Mouse (Mus musculus) liver, embryonic 14.5 days (tissue): ENCODE results near the gene Pik3ap1. TPM values are rescaled to one million over a fixed set of nuclear protein-coding genes. Genes with fewer than 3 reads are reported as not detected.

Experiments used
- ATAC-seq: fragments of 200-750 bp; cut with Nextera tagmentation; 2 replicates; pipeline ENCODE4 v1.8.0; 2017; ENCODE audit warnings: moderate number of reproducible peaks, mild to moderate bottlenecking, moderate library complexity; ENCODE audit not compliant: insufficient read depth
- DNase-seq, 3 experiments: peaks; one replicate each; pipeline ENCODE4 v3.0.0-alpha.2; 2012 to 2013; ENCODE audit warnings: low read depth in 3 of 3, low spot score in 3 of 3
- H3K27ac ChIP-seq: fragments of 300-500 bp; sonication (generic); 2 replicates; pipeline ENCODE4 v1.5.1; 2014; ENCODE audit warnings: moderate library complexity, mild to moderate bottlenecking, control low read depth, inconsistent platforms
- H3K27me3 ChIP-seq: fragments of 300-500 bp; sonication (generic); 2 replicates; pipeline ENCODE4 v1.6.1; 2014; ENCODE audit warnings: mild to moderate bottlenecking, low read length, moderate library complexity; ENCODE audit not compliant: control insufficient read depth, insufficient read depth
- H3K36me3 ChIP-seq: fragments of 300-500 bp; sonication (generic); replicated peaks from 2 replicates; pipeline ENCODE4 v1.6.1; 2014; ENCODE audit warnings: low read depth; ENCODE audit not compliant: control insufficient read depth, insufficient read depth
- H3K4me1 ChIP-seq, 2 experiments: fragments of 200-500 bp in 1 of 2; fragments of 300-500 bp in 1 of 2; sonication (generic) in 1 of 2; replicated peaks; 2 replicates each; pipeline ENCODE4 v1.6.1; 2012 to 2014; ENCODE audit warnings: antibody characterized with exemption in 1 of 2, inconsistent platforms in 1 of 2, low read length in 1 of 2; ENCODE audit not compliant: control insufficient read depth in 2 of 2, insufficient read depth in 2 of 2
- H3K4me2 ChIP-seq: fragments of 300-500 bp; sonication (generic); 2 replicates; pipeline ENCODE4 v1.6.1; 2014; ENCODE audit warnings: low read depth, mild to moderate bottlenecking, control low read depth, moderate library complexity
- H3K4me3 ChIP-seq, 2 experiments: fragments of 200-500 bp in 1 of 2; fragments of 300-500 bp in 1 of 2; sonication (generic) in 1 of 2; 2 replicates each; pipeline ENCODE4 v1.5.1; 2012 to 2014; ENCODE audit warnings: low read depth in 2 of 2, low read length in 2 of 2, mild to moderate bottlenecking in 2 of 2, control low read depth in 1 of 2, inconsistent platforms in 1 of 2, moderate library complexity in 1 of 2; ENCODE audit not compliant: insufficient read depth in 1 of 2
- H3K9ac ChIP-seq: fragments of 300-500 bp; sonication (generic); replicated peaks from 2 replicates; pipeline ENCODE4 v1.6.1; 2014; ENCODE audit warnings: mild to moderate bottlenecking, control low read depth, moderate library complexity
- H3K9me3 ChIP-seq: fragments of 300-500 bp; sonication (generic); 2 replicates; pipeline ENCODE4 v1.6.1; 2016; ENCODE audit warnings: low read length, mixed read lengths; ENCODE audit not compliant: control insufficient read depth
- CTCF ChIP-seq: IDR thresholded peaks from 2 replicates; pipeline ENCODE4 v1.5.1; 2016; ENCODE audit warnings: antibody characterized with exemption, low read depth, control low read depth
- EP300 ChIP-seq: IDR thresholded peaks from 2 replicates; pipeline ENCODE4 v1.6.1; 2016; ENCODE audit warnings: antibody characterized with exemption, low read depth
- WGBS: fragments of 180-500 bp; shearing (Covaris S2); extraction: QIAGEN DNeasy Blood & Tissue Kit; methylation state at CpG from one replicate; pipeline ENCODE4 v1.1.7; 2014; ENCODE audit not compliant: insufficient replicate concordance; 5-methylcytosine and 5-hydroxymethylcytosine counted together
- polyA plus RNA-seq, 2 experiments: library from polyadenylated mRNA; depleted of rRNA in 1 of 2; stranded (reverse) in 1 of 2; unstranded in 1 of 2; fragments of >200 nt; fragmentation: Nextera tagmentation in 1 of 2; extraction: Ambion mirVana in 1 of 2; gene quantifications; 2 replicates each; pipeline versions ENCODE4 v1.2.1 to v1.2.3; 2012 to 2014

Pik3ap1 gene
- polyA plus RNA-seq, 2 experiments: 3.8 to 4.9 TPM

DNA sequence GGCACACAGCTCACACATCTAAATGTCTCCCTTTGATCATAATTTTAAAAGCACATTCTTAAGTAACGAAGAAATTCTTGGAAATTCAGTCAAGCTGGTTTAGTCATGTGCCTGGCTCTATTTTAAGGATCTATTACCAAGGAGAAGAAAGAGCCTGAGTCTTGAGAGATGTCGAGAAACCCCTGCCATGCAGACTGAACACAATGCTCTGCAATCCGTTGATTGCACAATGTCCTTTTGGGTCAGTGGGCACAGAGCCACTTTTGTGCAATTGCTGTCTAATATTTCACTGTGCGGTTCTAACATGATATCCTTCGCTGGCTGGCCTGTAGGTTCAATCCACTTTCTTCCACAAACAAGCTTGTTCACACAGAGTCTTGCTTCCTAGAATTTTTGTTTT lies 33.1 kb upstream of the Pik3ap1 start:
- Histone ChIP-seq H3K27ac (no peak overlapping the region), H3K4me1 (no peaks in the 10 kb centered on the region), H3K36me3 (no peaks in the 10 kb centered on the region), H3K4me2 (no peak overlapping the region), H3K9ac (no peak overlapping the region), H3K9me3 (no peaks in the 10 kb centered on the region), H3K27me3 (no peaks in the 10 kb centered on the region), H3K4me3 (no peak overlapping the region)
- DNase-seq: no peak
- WGBS: 45% methylated on average over 5 of the region's 5 CpGs
- TF ChIP-seq EP300: no peak
- no peak for TF ChIP-seq CTCF
- ATAC-seq: no peak

DNA sequence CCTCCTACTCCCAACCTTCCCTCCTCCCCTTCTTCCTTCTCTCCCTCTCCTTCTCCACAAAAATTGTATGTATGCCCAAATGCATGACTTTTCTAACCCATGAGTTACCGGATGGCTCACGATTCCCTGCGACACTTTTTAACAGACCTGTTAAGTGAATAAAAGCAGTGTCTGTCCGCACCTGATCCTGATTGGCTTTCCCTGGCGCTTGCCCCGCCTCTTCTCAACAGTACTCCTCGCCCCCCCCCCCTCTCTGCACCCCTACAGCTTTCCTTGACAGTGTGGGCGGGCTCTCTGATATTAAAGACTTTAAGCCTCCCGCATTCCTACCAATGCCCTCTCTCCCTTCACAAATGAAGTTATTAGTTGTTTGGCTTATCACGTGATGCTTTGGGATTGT lies 31.3 kb upstream of the Pik3ap1 start:
- H3K27me3 ChIP-seq: no peaks in the 10 kb centered on the region
- no peak overlapping the region for H3K9ac ChIP-seq
- H3K4me3 ChIP-seq: no peak overlapping the region
- H3K27ac ChIP-seq: no peak overlapping the region
- TF ChIP-seq CTCF (no peak), EP300 (no peak)
- WGBS: 40% methylated on average over 10 of the region's 10 CpGs
- no peaks in the 10 kb centered on the region for H3K36me3 ChIP-seq
- H3K4me2 ChIP-seq: no peak overlapping the region
- no peak for DNase-seq
- H3K9me3 ChIP-seq: no peaks in the 10 kb centered on the region
- no peak for ATAC-seq
- no peaks in the 10 kb centered on the region for H3K4me1 ChIP-seq

DNA sequence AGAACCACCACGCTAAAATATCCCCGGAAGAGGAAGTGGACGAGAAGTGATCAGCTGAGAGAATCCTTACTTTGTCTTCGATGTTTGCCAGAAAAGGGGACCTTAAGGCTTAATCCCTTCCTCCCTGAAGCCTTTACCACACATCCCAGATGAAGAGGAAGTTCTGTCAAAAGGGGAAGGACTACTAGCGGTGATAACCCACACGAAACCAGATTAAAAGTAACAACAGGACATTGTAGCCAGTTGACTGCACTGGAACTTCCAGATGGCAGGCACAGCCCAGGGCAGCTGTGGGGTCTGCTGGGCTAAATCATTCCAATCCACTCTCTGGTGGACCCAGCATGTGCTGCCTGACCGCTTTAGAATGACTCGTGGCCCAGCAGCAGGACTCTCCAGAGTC lies 17.7 kb upstream of the Pik3ap1 start:
- Histone ChIP-seq H3K4me1 (no peaks in the 10 kb centered on the region; a peak in 1 of 4 replicates), H3K4me2 (no peak overlapping the region), H3K4me3 (no peak overlapping the region), H3K36me3 (no peaks in the 10 kb centered on the region), H3K9ac (no peak overlapping the region), H3K27me3 (no peaks in the 10 kb centered on the region), H3K27ac (no peak overlapping the region), H3K9me3 (no peaks in the 10 kb centered on the region)
- ATAC-seq (no peak), DNase-seq (no peak)
- TF ChIP-seq EP300 (no peak), CTCF (no peak)
- 21% methylated on average over 8 of the region's 8 CpGs for WGBS

DNA sequence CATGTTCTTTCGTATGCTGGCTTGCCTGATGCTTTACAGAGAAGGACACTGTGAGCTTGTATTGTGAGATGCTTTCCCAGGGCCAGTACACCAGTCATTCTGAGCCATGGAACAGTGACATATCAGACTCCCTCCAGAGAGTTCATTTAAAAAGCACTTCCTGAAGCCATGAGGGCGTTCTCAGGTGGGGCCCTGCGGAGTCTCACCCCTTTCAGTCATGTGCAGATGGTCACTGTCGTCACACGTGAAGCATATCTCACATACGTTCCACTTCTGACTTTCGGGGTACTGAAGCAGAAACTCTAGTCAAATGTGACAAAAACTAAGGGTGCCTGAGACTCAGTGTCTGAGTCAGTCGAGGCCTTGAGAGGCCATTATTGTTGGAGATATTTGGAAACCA lies 6.0 kb upstream of the Pik3ap1 start:
- peaks cover 0 to 3% of the 10 kb centered on the region in 2 experiments; a peak in 1 of 4 replicates for H3K4me1 ChIP-seq
- WGBS: 62% methylated on average over 8 of the region's 8 CpGs

DNA sequence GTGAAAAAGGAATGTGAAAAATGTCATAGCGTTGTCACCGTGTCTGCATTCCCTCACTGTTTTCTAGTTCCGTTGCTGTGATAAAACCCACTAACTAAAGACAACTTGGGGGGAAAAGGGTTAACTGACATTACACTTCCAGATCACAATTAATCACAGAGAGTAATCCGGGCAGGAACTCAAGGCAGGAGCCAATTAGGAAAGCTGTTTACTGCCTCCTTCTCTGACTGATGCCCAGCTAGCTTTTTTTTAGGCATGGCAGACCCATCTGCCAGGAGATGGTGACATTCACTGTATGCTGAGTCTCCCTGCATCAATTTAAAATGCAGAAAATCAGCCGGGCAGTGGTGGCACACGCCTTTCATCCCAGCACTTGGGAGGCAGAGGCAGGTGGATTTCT lies 4.4 kb upstream of the Pik3ap1 start:
- 48% methylated on average over 6 of the region's 6 CpGs for WGBS

More for the DNA sequence above, 6.0 kb upstream of the Pik3ap1 start:
- no peak overlapping the region for H3K4me2 ChIP-seq
- no peak overlapping the region for H3K4me3 ChIP-seq
- no peak overlapping the region for H3K27ac ChIP-seq
- no peaks in the 10 kb centered on the region for H3K36me3 ChIP-seq
- ATAC-seq (no peak), DNase-seq (no peak)
- H3K9ac ChIP-seq: no peak overlapping the region
- no peaks in the 10 kb centered on the region for H3K27me3 ChIP-seq
- TF ChIP-seq EP300 (no peak), CTCF (no peak)
- H3K9me3 ChIP-seq: no peaks in the 10 kb centered on the region

More for the DNA sequence above, 4.4 kb upstream of the Pik3ap1 start:
- TF ChIP-seq CTCF (no peak), EP300 (no peak)
- no peak for DNase-seq
- Histone ChIP-seq H3K9ac (no peak overlapping the region), H3K9me3 (no peaks in the 10 kb centered on the region), H3K27ac (no peak overlapping the region), H3K4me2 (no peak overlapping the region), H3K27me3 (no peaks in the 10 kb centered on the region), H3K36me3 (no peaks in the 10 kb centered on the region), H3K4me3 (no peak overlapping the region), H3K4me1 (peaks cover 0 to 5% of the 10 kb centered on the region in 2 experiments; a peak in 1 of 4 replicates)
- no peak for ATAC-seq
